Mouse (Mus musculus): ENCODE data around the gene Lrig1. TPM values are rescaled to one million over a fixed set of nuclear protein-coding genes. Genes with fewer than 3 reads are reported as not detected.
A peak's percentile ranks its signal among the peaks of the same experiment; 100 is the strongest.

Lrig1 gene
- polyA plus RNA-seq, 1 experiment from 2014 or later, result 23.5 TPM

DNA sequence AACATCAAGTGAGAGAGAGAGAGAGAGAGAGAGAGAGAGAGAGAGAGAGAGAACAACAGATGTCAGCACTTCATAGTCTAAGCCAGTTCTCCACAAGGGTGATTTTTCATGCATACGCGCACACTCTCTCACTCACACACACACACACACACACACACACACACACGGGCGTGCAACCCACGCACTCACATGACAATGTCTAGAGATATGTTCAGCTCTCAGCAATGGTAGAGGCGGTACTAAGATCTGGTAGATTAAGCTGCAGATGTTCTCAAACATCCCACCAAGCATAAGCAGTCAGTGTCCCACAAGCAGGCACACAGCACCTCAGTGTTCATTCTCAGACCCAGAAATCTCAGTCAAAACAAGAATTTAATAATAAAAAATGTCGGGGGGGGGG, 34.7 kb downstream of the Lrig1 start:
- WGBS, result 90% methylated on average over 7 of the region's 7 CpGs
- H3K4me2 ChIP-seq (ENCODE audit: low read depth, severe bottlenecking), result no peak overlapping the region

DNA sequence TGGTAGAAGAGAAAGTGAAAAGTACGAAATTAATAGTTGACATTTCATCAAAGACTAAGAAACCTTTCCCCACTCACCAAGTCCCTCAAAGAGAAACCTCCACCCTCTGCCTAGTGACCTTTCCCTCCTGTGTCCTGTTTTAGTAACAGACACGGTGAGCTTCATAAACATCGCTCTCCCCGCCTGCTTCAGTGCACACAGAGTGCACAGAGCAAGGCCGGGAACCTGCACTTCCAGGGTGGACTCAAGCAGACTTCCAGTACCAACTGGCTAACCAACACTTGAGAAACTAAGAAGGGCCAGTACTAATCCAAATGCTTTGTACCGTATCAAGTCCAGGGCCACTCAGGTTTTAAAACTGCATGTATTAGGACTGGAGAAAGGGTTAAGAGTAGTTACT, 36.0 kb downstream of the Lrig1 start:
- H3K9ac ChIP-seq (ENCODE audit: low read length), result no peak overlapping the region
- H3K27me3 ChIP-seq (ENCODE audit: control insufficient read depth, insufficient read depth, low read length), result no peaks in the 10 kb centered on the region
- 78% methylated on average over 6 of the region's 6 CpGs for WGBS
- no peak overlapping the region for H3K4me3 ChIP-seq (ENCODE audit: low read depth, low read length)
- no peak overlapping the region for H3K27ac ChIP-seq (replicated peaks; ENCODE audit: low read depth, low read length)
- ATAC-seq (ENCODE audit: insufficient number of reproducible peaks, low FRiP score, low TSS enrichment, low read depth) (no peak), DNase-seq (ENCODE audit: low spot score) (no peak)
- no peak overlapping the region for H3K4me2 ChIP-seq (ENCODE audit: low read depth, severe bottlenecking)
- no peaks in the 10 kb centered on the region for H3K9me3 ChIP-seq (ENCODE audit: control insufficient read depth, low read length)
- H3K4me1 ChIP-seq (ENCODE audit: control insufficient read depth, insufficient read depth, low read length), result peaks cover 35% of the 10 kb centered on the region
- H3K36me3 ChIP-seq (ENCODE audit: control insufficient read depth, insufficient read depth, low read length), result no peaks in the 10 kb centered on the region

More for the DNA sequence above, 34.7 kb downstream of the Lrig1 start:
- Histone ChIP-seq H3K36me3 (ENCODE audit: control insufficient read depth, insufficient read depth, low read length) (no peaks in the 10 kb centered on the region), H3K27ac (replicated peaks; ENCODE audit: low read depth, low read length) (no peak overlapping the region), H3K4me3 (ENCODE audit: low read depth, low read length) (no peak overlapping the region), H3K9me3 (ENCODE audit: control insufficient read depth, low read length) (no peaks in the 10 kb centered on the region), H3K4me1 (ENCODE audit: control insufficient read depth, insufficient read depth, low read length) (peaks cover 28% of the 10 kb centered on the region), H3K9ac (ENCODE audit: low read length) (no peak overlapping the region), H3K27me3 (ENCODE audit: control insufficient read depth, insufficient read depth, low read length) (no peaks in the 10 kb centered on the region)
- ATAC-seq (ENCODE audit: insufficient number of reproducible peaks, low FRiP score, low TSS enrichment, low read depth) (no peak), DNase-seq (ENCODE audit: low spot score) (no peak)

DNA sequence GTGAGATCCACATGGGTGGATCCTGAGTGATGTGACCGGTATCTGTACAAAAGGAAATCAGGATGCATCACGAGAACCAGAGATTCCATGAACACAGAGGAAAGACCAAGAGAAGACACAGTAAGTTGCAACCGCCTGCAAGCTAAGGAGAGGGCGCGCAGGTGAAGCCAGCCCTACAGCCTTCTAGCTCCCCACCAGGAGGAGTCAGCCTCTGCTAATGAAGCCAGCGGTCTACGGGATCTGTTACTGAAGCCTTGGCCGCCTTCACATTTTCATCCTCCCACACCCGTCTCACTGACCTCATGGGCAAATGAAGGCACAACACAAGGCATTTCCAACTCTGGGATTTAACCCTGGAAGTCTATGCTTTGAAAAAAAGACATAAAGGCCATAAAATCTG, 38.0 kb downstream of the Lrig1 start:
- no peak overlapping the region for H3K27ac ChIP-seq (replicated peaks; ENCODE audit: low read depth, low read length)
- no peaks in the 10 kb centered on the region for H3K9me3 ChIP-seq (ENCODE audit: control insufficient read depth, low read length)
- DNase-seq (ENCODE audit: low spot score), result no peak
- no peak for ATAC-seq (ENCODE audit: insufficient number of reproducible peaks, low FRiP score, low TSS enrichment, low read depth)
- H3K4me3 ChIP-seq (ENCODE audit: low read depth, low read length), result no peak overlapping the region
- WGBS, result 80% methylated on average over 9 of the region's 9 CpGs
- H3K4me1 ChIP-seq (ENCODE audit: control insufficient read depth, insufficient read depth, low read length), result peaks cover 38% of the 10 kb centered on the region
- H3K27me3 ChIP-seq (ENCODE audit: control insufficient read depth, insufficient read depth, low read length), result no peaks in the 10 kb centered on the region
- no peak overlapping the region for H3K9ac ChIP-seq (ENCODE audit: low read length)
- H3K4me2 ChIP-seq (ENCODE audit: low read depth, severe bottlenecking), result no peak overlapping the region
- no peaks in the 10 kb centered on the region for H3K36me3 ChIP-seq (ENCODE audit: control insufficient read depth, insufficient read depth, low read length)

DNA sequence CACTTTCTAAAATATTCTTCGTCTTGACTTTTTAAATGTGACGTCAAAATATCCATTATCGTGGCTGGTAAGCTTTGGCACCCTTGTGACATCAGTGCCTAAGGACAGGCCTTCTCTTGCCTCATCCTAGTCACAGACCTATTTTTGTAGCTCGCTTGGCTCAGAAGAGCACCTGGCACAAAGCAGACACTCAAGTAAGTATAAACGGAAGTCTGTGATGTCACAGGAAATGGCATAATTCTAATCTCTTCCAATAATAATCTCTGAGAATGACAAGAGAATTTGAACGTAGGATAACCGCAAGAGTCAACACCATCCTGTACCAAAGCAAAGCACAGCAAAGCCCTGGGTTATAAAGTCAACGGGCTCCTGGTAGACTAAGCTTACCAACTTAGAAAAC, 38.6 kb downstream of the Lrig1 start:
- Histone ChIP-seq H3K4me2 (ENCODE audit: low read depth, severe bottlenecking) (no peak overlapping the region), H3K9me3 (ENCODE audit: control insufficient read depth, low read length) (no peaks in the 10 kb centered on the region), H3K4me3 (ENCODE audit: low read depth, low read length) (no peak overlapping the region), H3K9ac (ENCODE audit: low read length) (no peak overlapping the region), H3K27me3 (ENCODE audit: control insufficient read depth, insufficient read depth, low read length) (no peaks in the 10 kb centered on the region), H3K4me1 (ENCODE audit: control insufficient read depth, insufficient read depth, low read length) (peaks cover 34% of the 10 kb centered on the region), H3K27ac (replicated peaks; ENCODE audit: low read depth, low read length) (no peak overlapping the region), H3K36me3 (ENCODE audit: control insufficient read depth, insufficient read depth, low read length) (no peaks in the 10 kb centered on the region)
- ATAC-seq (ENCODE audit: insufficient number of reproducible peaks, low FRiP score, low TSS enrichment, low read depth) (no peak), DNase-seq (ENCODE audit: low spot score) (no peak)
- 97% methylated on average over 8 of the region's 8 CpGs for WGBS

DNA sequence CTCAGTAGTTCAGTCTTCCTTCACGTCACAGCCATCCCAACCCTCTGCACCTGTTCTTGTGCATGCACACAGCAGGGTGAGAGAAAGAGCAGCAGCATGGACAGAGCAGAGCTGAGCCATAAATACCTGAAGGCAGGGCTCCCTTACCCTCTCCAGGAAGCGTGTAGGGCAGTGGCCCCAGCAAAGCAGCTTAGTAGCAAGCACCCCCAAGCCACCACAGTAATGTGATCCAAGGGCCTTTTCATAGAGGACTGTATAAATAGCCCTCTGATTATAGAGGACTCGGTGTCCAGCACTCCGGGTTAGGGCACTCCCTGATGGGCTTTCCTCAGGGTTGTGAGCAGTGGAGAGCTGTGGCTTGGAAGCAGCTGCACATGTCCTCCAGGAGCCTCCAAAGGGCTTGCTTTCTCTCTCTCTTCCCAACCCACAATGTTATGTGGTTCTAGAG, 40.0 kb downstream of the Lrig1 start:
- Histone ChIP-seq H3K9ac (ENCODE audit: low read length) (no peak overlapping the region), H3K27ac (replicated peaks; ENCODE audit: low read depth, low read length) (no peak overlapping the region), H3K27me3 (ENCODE audit: control insufficient read depth, insufficient read depth, low read length) (no peaks in the 10 kb centered on the region), H3K4me2 (ENCODE audit: low read depth, severe bottlenecking) (no peak overlapping the region), H3K36me3 (ENCODE audit: control insufficient read depth, insufficient read depth, low read length) (0 out of 2 replicates have a peak, but pooled peaks cover 1% of the 10 kb centered on the region), H3K4me1 (ENCODE audit: control insufficient read depth, insufficient read depth, low read length) (peaks cover 30% of the 10 kb centered on the region), H3K4me3 (ENCODE audit: low read depth, low read length) (no peak overlapping the region), H3K9me3 (ENCODE audit: control insufficient read depth, low read length) (no peaks in the 10 kb centered on the region)
- no peak for DNase-seq (ENCODE audit: low spot score)
- WGBS, result 51% methylated on average over 4 of the region's 4 CpGs
- no peak for ATAC-seq (ENCODE audit: insufficient number of reproducible peaks, low FRiP score, low TSS enrichment, low read depth)

DNA sequence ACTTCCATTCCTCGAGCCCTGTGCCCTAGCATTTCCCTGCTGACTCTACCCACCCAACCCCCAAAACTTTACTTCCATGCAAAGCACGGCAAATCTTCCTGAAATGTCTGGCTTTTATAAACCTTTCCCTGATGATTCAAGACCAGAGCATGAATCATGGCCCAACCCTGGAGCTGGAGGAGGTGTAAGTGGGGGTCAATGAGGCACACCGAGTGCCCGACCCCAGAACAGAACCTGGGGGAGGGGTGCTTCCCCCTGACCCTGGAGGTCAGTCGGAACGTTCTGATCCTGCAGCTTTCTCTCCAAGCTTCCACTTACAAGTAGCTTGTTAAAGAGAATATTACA, 41.9 kb downstream of the Lrig1 start:
- peak overlapping the region; percentile 16; the same call in 1 of the 2 replicates for H3K4me2 ChIP-seq (ENCODE audit: low read depth, severe bottlenecking)
- ATAC-seq (ENCODE audit: insufficient number of reproducible peaks, low FRiP score, low TSS enrichment, low read depth), result no peak
- H3K4me1 ChIP-seq (ENCODE audit: control insufficient read depth, insufficient read depth, low read length), result peaks cover 30% of the 10 kb centered on the region
- H3K9me3 ChIP-seq (ENCODE audit: control insufficient read depth, low read length), result no peaks in the 10 kb centered on the region
- DNase-seq (ENCODE audit: low spot score), result no peak
- no peaks in the 10 kb centered on the region for H3K27me3 ChIP-seq (ENCODE audit: control insufficient read depth, insufficient read depth, low read length)
- 17% methylated on average over 6 of the region's 6 CpGs for WGBS
- no peak overlapping the region for H3K9ac ChIP-seq (ENCODE audit: low read length)
- H3K4me3 ChIP-seq (ENCODE audit: low read depth, low read length), result no peak overlapping the region
- H3K36me3 ChIP-seq (ENCODE audit: control insufficient read depth, insufficient read depth, low read length), result peaks cover 2% of the 10 kb centered on the region; the same call in 1 of the 2 replicates
- no peak overlapping the region; the same call in 1 of the 2 replicates for H3K27ac ChIP-seq (replicated peaks; ENCODE audit: low read depth, low read length)

DNA sequence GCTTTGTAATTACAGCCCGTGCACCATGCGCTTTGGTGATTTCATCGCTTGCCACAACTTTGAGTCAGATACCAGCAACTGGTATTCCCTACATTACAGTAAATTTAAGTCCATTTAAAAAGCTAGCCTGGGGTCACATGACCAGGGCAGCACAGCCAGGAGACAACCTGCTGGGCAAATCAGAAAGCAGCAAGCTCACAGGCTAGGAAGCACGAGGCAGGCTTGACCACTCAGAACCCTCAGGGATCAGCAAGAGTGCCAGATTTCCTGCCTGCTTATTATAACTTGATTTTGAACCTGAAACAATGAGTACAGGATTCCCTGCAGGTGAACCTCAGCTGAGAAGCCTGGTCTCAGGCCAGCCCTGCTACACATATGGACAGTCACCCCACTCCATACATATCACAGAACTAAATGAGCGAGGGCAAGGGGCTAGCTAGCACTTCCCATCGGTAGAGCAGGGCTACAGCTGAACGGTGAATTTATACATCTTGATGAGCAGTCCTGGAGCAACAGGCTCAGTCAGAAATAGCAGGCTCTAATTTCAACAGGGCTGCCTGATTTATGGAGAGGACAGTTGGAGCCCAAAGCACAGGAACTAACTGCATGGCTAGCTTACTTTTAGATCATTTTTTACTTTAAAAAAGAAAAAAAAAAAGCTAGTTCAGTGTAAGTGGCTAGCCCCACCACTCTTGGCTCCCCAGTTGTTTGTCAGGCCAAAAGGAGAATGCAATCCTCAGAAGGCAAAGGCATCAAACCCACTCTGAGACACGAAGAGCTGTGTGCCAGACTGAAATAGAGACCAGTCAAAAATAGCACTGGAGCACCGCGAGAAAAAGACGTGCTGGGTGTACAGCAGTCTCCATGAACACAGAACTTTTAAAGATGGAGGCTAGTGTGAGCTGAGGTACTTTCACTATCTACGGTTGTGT, 42.5 kb downstream of the Lrig1 start:
- Histone ChIP-seq H3K4me2 (ENCODE audit: low read depth, severe bottlenecking) (peak overlapping the region; percentile 16; the same call in 1 of the 2 replicates), H3K27ac (replicated peaks; ENCODE audit: low read depth, low read length) (no peak overlapping the region; the same call in 1 of the 2 replicates), H3K27me3 (ENCODE audit: control insufficient read depth, insufficient read depth, low read length) (no peaks in the 10 kb centered on the region), H3K4me1 (ENCODE audit: control insufficient read depth, insufficient read depth, low read length) (peaks cover 34% of the 10 kb centered on the region), H3K4me3 (ENCODE audit: low read depth, low read length) (no peak overlapping the region), H3K9ac (ENCODE audit: low read length) (no peak overlapping the region), H3K9me3 (ENCODE audit: control insufficient read depth, low read length) (no peaks in the 10 kb centered on the region), H3K36me3 (ENCODE audit: control insufficient read depth, insufficient read depth, low read length) (peaks cover 2% of the 10 kb centered on the region; the same call in 1 of the 2 replicates)
- 53% methylated on average over 12 of the region's 12 CpGs for WGBS
- ATAC-seq (ENCODE audit: insufficient number of reproducible peaks, low FRiP score, low TSS enrichment, low read depth) (no peak), DNase-seq (ENCODE audit: low spot score) (no peak)

DNA sequence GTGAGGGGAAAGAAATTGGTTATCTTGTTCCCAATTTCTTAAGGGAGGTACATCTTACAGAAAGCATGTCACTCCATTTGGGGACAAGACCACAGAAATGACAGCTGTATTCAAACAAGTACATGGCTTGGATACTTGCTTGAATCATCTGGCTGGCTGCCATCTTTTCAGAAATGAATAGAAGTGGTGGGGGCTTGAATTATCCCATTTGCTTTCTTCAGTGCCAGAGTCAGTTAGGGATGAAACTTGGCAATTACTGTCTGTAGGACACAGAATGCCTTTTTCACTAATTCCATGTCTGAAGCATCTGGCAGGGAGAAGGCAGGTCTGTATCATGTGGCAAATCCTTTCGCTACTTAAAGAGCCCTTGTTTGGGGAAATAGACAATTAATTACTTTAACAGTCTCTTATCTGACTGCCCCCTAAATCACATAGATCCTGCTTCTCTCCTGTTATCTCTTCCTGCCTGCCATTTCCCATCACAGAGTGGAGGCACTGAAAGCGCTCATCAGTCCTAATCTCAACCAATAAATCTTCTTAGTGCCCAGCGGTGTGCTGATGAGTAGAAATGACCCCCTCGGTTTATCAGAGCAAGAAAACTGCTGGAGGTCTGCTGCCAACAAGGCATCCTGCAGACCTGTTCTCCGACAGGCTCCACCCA, 44.0 kb downstream of the Lrig1 start:
- ATAC-seq (ENCODE audit: insufficient number of reproducible peaks, low FRiP score, low TSS enrichment, low read depth) (no peak), DNase-seq (ENCODE audit: low spot score) (no peak)
- H3K27ac ChIP-seq (replicated peaks; ENCODE audit: low read depth, low read length), result no peak overlapping the region
- no peaks in the 10 kb centered on the region for H3K27me3 ChIP-seq (ENCODE audit: control insufficient read depth, insufficient read depth, low read length)
- WGBS, result 27% methylated on average over 5 of the region's 5 CpGs
- H3K9me3 ChIP-seq (ENCODE audit: control insufficient read depth, low read length), result no peaks in the 10 kb centered on the region
- no peak overlapping the region for H3K4me3 ChIP-seq (ENCODE audit: low read depth, low read length)
- H3K36me3 ChIP-seq (ENCODE audit: control insufficient read depth, insufficient read depth, low read length), result peaks cover 2% of the 10 kb centered on the region; the same call in 1 of the 2 replicates
- peaks cover 38% of the 10 kb centered on the region for H3K4me1 ChIP-seq (ENCODE audit: control insufficient read depth, insufficient read depth, low read length)
- H3K9ac ChIP-seq (ENCODE audit: low read length), result no peak overlapping the region
- no peak overlapping the region for H3K4me2 ChIP-seq (ENCODE audit: low read depth, severe bottlenecking)

Measured in limb, embryonic 11.5 days (tissue).